In the genomic region with DNA sequence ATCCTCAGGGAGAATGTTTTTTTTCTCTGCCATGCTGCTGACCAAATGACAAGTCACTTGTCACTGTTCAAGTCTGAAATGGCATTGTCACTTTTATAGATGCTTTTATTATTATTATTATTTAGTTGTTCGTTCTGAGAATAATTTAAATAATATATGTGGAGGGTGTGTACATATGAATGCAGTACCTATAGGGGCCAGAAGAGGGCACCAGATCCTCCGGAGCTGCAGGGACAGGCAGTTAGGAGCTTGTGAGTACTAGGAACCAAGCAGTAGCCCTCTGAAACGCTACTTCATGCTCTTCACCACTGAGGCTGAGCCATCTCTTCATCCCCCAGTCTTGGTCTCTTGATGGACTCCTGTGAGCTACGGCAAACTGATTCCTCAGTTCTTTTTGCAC, we compare ENCODE assay signal across 9 mouse cellular contexts.
DNase-seq lines count a peak whose midpoint lies in the region; ATAC-seq and TF ChIP-seq lines count a peak whose summit lies in the region.
"Had no signal": no experiment of that assay in that cellular context is flagged by ENCODE, and none has a peak within 500 bp of the region (broad histone marks: within the 10 kb centered on the region; RNA-seq: fewer than 3 reads in every experiment).

No protein-coding gene starts in this region.

- in situ Hi-C loops in ES-E14 (cut with MboI; ENCODE audit: low sequenced_read_pairs in 2 of 2, unreplicated experiment in 2 of 2) = loop anchor here in 1 of 2 experiments (5.0 kb wide), 1 partner anchor 148 kb away; no protein-coding TSS in a partner anchor

- 67% methylated on average over 4 of the region's 4 CpGs for WGBS in kidney, adult 2 months
- WGBS in forebrain, embryonic 16.5 days = 70% methylated on average over 4 of the region's 4 CpGs
- WGBS in heart, embryonic 12.5 days = 66% methylated on average over 4 of the region's 4 CpGs

- no peak for DNase-seq in kidney, adult 2 months
- no peak for DNase-seq in kidney, adult 11 months
- DNase-seq in ES-E14 (ENCODE audit: low read depth, low spot score) = peak; percentile 44
- DNase-seq in spleen, postnatal 4 days (ENCODE audit: low spot score in 2 of 2) = peak; percentile 55 to 83

- ATAC-seq in common myeloid progenitor, adult 5-6 weeks (replicated peaks; ENCODE audit: low read depth, poor library complexity, severe bottlenecking) = peak; percentile 74; the same call in 1 of the 2 replicates
- ATAC-seq in forebrain, embryonic 16.5 days = no peak
- ATAC-seq in heart, embryonic 12.5 days (ENCODE audit: insufficient number of reproducible peaks, low FRiP score) = no peak

- no peak overlapping the region for H3K9ac ChIP-seq in ES-E14 (ENCODE audit: insufficient read depth, low read depth, low read length, poor library complexity, severe bottlenecking)
- no peak overlapping the region for H3K9ac ChIP-seq in forebrain, embryonic 16.5 days (replicated peaks; ENCODE audit: low read depth, low read length)
- no peak overlapping the region for H3K9ac ChIP-seq in heart, embryonic 12.5 days
- H3K9ac ChIP-seq: heart, embryonic 15.5 days; limb, embryonic 15.5 days had no signal

- TF ChIP-seq CTCF in kidney, adult 2 months (conservative IDR thresholded peaks at IDR 0.05; ENCODE audit: insufficient read depth, insufficient read length, low read depth, low read length) = peak; percentile 54

- no peak for TF ChIP-seq POLR2A in kidney, adult 2 months (IDR thresholded peaks at IDR 0.05; ENCODE audit: low read depth, low read length)

- no peaks in the 10 kb centered on the region for H3K27me3 ChIP-seq in kidney, adult 2 months (replicated peaks; ENCODE audit: control insufficient read depth, insufficient read depth, low read length)
- H3K27me3 ChIP-seq in forebrain, embryonic 16.5 days (replicated peaks; ENCODE audit: control insufficient read depth, insufficient read depth, low read length) = no peaks in the 10 kb centered on the region
- peaks cover 14% of the 10 kb centered on the region; the same call in 1 of the 2 replicates for H3K27me3 ChIP-seq in heart, embryonic 12.5 days (replicated peaks)
- H3K27me3 ChIP-seq: heart, embryonic 15.5 days; limb, embryonic 15.5 days had no signal

- no peaks in the 10 kb centered on the region for H3K36me3 ChIP-seq in kidney, adult 2 months (ENCODE audit: control insufficient read depth, insufficient read depth, low read length)
- no peaks in the 10 kb centered on the region for H3K36me3 ChIP-seq in ES-E14 (ENCODE audit: control insufficient read depth, insufficient read depth, low read length, poor library complexity, severe bottlenecking)
- H3K36me3 ChIP-seq in forebrain, embryonic 16.5 days (ENCODE audit: control insufficient read depth, insufficient read depth) = peaks cover 5% of the 10 kb centered on the region; the same call in 1 of the 2 replicates
- no peaks in the 10 kb centered on the region for H3K36me3 ChIP-seq in heart, embryonic 12.5 days
- H3K36me3 ChIP-seq: heart, embryonic 15.5 days had no signal

- no peaks in the 10 kb centered on the region for H3K4me1 ChIP-seq in kidney, adult 2 months (ENCODE audit: control insufficient read depth, insufficient read depth, low read length)
- H3K4me1 ChIP-seq in ES-E14 (ENCODE audit: control insufficient read depth in 2 of 2, insufficient read depth in 2 of 2, low read length in 2 of 2, poor library complexity in 1 of 2) = peaks cover 0 to 2% of the 10 kb centered on the region in 2 experiments; a peak in 1 of 4 replicates
- H3K4me1 ChIP-seq in forebrain, embryonic 16.5 days (replicated peaks; ENCODE audit: control insufficient read depth, insufficient read depth, low read length) = peaks cover 35% of the 10 kb centered on the region
- peaks cover 27% of the 10 kb centered on the region for H3K4me1 ChIP-seq in heart, embryonic 12.5 days (replicated peaks)

- H3K9me3 ChIP-seq in ES-E14 (ENCODE audit: control insufficient read depth, insufficient read depth, low read depth, low read length) = no peaks in the 10 kb centered on the region
- peaks cover 5% of the 10 kb centered on the region; the same call in 1 of the 2 replicates for H3K9me3 ChIP-seq in forebrain, embryonic 16.5 days (ENCODE audit: control insufficient read depth, low read length)
- H3K9me3 ChIP-seq in heart, embryonic 12.5 days (replicated peaks) = peaks cover 6% of the 10 kb centered on the region; the same call in 1 of the 2 replicates
- H3K9me3 ChIP-seq: heart, embryonic 15.5 days; limb, embryonic 15.5 days had no signal

- no peak overlapping the region for H3K4me3 ChIP-seq in kidney, adult 2 months (ENCODE audit: insufficient read depth, low read depth, low read length)
- no peak overlapping the region for H3K4me3 ChIP-seq in ES-E14 (ENCODE audit: insufficient read depth in 1 of 2, low read depth in 1 of 2, low read length in 2 of 2, poor library complexity in 1 of 2, severe bottlenecking in 1 of 2)
- no peak overlapping the region for H3K4me3 ChIP-seq in forebrain, embryonic 16.5 days (replicated peaks; ENCODE audit: low read length)
- no peak overlapping the region for H3K4me3 ChIP-seq in heart, embryonic 12.5 days
- H3K4me3 ChIP-seq: heart, embryonic 15.5 days; limb, embryonic 15.5 days had no signal

- no peak overlapping the region for H3K4me2 ChIP-seq in forebrain, embryonic 16.5 days (ENCODE audit: low read length)
- no peak overlapping the region for H3K4me2 ChIP-seq in heart, embryonic 12.5 days
- H3K4me2 ChIP-seq: heart, embryonic 15.5 days; limb, embryonic 15.5 days had no signal

- no peak overlapping the region for H3K27ac ChIP-seq in kidney, adult 2 months (ENCODE audit: insufficient read depth, low read depth, low read length)
- H3K27ac ChIP-seq in ES-E14 (ENCODE audit: insufficient read depth, low read depth, low read length, poor library complexity, severe bottlenecking) = no peak overlapping the region
- H3K27ac ChIP-seq in forebrain, embryonic 16.5 days (ENCODE audit: low read length) = no peak overlapping the region
- H3K27ac ChIP-seq in heart, embryonic 12.5 days (ENCODE audit: poor library complexity, severe bottlenecking) = no peak overlapping the region
- H3K27ac ChIP-seq: heart, embryonic 15.5 days; limb, embryonic 15.5 days had no signal

TF ChIP-seq in ES-E14, 5 proteins besides CTCF, POLR2A, EP300 and RAD21:
- TF ChIP-seq ZNF384 (IDR thresholded peaks at IDR 0.05; ENCODE audit: low read depth, low read length) (no peak), HCFC1 (IDR thresholded peaks at IDR 0.05; ENCODE audit: borderline replicate concordance, insufficient read depth, low read length) (no peak), CHD2 (IDR thresholded peaks at IDR 0.05; ENCODE audit: low read depth, low read length) (no peak), MAFK (IDR thresholded peaks at IDR 0.05; ENCODE audit: insufficient read depth, low read depth, low read length) (no peak), ZC3H11A (IDR thresholded peaks at IDR 0.05; ENCODE audit: borderline replicate concordance, low read depth, low read length) (peak; percentile 65)

Comparison
In these comparisons a context has a peak if more than half of its experiments do, and no peak if none do; other contexts are left out.
1. DNase-seq: peak in ES-E14 (single experiment) and spleen, postnatal 4 days (2 of 2); none in kidney, adult 2 months (single experiment) and kidney, adult 11 months (single experiment).